Mouse (Mus musculus) heart, postnatal 14 days (tissue): ENCODE measurements around the gene Inhbb. TPM values are rescaled to one million over a fixed set of nuclear protein-coding genes. Genes with fewer than 3 reads are reported as not detected.

ENCODE experiments used
- DNase-seq, 2 experiments: peaks; one replicate each; pipeline ENCODE4 v3.0.0; 2021 to 2022
- intact Hi-C: fragments of 180-260 bp; cut with DNase I; formaldehyde crosslinking; loops from one replicate; pipeline ENCODE4 v1.15.1; 2025
- total RNA-seq, 2 experiments: library from RNA; stranded (reverse); gene quantifications; 2 replicates each; pipeline ENCODE4 v1.2.3; 2021

The Inhbb gene
- total RNA-seq, 2 experiments from 2014 or later, result 1.0 to 1.6 TPM

DNA sequence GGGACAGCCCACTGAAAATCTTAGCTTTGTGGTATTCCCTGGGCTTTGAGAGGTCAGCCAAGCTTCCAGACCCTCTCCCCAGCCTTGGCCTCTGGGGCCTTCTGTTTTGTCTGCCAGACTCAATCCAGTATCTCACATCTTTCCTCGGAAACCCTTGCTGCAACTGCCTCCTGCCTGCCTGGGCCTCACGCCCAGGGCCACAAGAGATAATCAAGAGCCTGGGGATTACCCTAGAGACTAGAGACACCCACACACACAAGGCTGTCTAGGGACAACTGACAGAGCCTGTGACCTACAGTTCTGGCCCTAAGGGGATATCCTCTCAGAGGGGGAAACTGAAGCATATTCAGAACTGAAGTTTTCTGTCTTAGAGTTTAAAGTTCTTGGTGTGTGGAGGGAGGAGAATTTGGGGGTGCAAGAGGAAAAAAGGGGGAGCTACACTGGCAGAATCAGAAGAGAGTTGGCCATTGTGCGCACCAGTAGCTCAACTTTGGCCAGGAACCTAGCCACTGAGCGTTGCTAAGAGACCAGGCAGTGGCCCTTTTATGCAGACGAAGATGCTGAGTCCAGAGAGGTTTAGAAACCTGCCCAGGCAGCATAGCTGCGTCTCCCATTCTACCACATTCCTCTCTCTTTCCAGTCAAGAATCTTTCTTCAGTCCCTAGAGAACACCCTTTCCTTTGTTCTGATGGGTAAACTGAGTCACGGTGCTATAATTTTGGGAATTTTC, 32.1 kb downstream of the Inhbb start:
- peak; percentile 23 to 25 for DNase-seq
- intact Hi-C loops, result no loop called here

DNA sequence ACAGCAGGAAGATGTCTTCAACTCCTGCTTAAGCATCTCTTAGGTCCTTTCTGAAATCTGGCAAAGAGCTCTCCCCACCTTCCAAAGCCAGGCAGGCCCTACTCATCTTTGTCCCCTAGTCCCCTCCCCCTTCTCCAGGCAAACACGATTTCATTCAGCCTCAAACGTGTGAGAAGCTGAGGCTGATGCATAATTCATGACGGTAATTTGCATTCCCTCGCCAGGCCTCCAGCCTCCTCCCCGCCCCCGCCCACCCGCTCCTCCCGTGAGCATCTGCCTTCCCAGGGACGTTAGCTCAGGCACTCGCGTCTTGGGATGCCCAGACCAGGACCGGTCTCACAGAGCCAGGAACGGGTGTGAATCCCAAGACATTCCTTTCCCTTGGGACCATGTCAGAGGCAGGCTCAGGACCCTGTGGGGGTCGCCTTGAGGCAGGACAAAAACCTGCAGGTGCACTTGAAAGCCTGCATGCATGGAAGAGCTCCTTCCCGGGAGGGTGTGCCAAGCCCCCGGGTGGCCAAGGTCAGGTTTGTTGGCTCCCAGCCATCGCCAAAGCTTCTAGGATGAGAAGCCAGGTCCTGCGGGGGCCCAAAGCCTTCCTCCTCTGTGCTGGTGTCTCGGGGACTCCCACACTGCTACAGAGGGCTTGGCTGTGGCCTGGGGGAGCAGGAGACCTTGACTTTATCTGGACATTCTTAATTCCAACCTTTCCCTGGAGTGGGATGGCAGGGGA, 33.2 kb downstream of the Inhbb start:
- no peak for DNase-seq
- intact Hi-C loops, result no loop called here

DNA sequence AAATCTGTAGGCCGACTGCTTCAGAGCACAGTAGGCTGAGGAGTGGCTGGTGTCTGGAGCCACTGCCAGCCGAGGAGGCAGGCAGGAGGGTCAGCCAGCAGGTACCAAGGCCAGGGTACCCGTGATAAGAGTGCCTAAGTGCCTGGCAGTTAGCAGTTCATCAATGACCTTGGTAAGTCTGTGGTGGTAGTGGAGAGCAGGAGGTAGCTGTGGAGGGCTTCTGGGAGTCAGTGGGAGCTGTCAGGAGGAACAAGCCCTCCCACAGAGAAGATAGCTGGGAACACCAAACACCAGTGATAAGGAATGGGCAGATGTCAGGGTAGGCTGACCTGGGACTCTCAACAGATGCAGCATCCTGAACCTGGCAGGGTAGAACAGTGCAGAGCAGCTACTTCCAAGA, 35.7 kb downstream of the Inhbb start:
- no peak for DNase-seq
- intact Hi-C loops, result no loop called here

DNA sequence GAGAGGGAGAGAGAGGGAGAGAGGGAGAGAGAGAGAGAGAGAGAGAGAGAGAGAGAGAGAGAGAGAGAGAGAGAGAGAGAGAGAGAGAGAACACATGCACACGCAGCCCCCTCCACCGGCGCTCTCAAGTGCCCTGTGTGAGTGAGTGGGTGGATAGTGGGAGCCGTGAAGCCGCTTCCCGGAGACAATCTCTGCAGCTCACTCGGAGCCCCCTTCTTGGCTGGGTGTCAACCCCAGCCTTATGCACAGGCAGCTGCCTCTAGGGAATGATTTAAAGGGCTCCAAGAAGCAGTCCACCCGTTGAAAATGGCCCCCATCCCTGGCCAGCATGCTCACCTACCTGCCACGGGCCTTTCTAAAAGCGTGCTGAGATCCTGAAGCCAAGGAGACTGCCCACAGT, 38.1 kb downstream of the Inhbb start:
- intact Hi-C loops, result no loop called here

DNA sequence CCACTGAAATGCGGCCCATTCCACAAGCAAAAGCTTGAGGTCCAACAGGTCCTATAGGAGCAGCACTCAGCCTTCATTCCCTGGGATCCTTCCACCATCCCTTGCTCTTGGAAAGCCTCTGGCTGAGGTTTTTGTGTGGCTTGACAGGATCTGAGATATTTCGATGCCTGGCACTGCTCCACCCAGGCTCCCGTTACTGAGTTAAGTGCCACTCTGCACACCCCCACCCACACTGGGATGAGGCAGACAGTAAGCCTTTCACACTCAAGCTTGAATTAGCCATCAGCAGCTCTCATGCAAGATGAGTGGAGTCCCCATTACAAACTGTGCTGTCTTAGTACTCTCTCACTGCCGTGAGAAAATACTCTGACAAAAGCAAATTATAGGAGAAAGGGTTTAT, 41.4 kb downstream of the Inhbb start:
- intact Hi-C loops, result no loop called here
- no peak for DNase-seq

More for the DNA sequence above, 38.1 kb downstream of the Inhbb start:
- no peak for DNase-seq

DNA sequence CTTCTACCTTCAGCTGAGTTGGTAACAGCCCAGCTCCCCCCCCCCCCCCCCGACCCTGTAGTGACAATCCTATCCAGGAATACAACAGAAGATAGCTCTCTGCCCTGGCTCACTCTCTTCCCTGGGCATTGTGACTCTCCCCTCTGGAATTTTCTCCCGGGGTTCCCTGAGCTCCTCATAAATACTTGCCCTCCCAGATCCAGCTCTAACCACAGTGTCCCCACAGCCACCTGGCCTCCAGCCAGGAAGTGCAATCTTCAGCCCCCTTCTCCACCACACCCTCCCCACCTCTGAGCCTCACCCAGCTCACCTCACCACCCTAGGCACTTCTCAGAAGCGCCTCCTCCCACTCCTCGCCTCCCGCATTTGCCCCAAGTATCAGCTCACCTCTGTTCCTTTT, 46.7 kb downstream of the Inhbb start:
- intact Hi-C loops, result no loop called here
- DNase-seq, result no peak

DNA sequence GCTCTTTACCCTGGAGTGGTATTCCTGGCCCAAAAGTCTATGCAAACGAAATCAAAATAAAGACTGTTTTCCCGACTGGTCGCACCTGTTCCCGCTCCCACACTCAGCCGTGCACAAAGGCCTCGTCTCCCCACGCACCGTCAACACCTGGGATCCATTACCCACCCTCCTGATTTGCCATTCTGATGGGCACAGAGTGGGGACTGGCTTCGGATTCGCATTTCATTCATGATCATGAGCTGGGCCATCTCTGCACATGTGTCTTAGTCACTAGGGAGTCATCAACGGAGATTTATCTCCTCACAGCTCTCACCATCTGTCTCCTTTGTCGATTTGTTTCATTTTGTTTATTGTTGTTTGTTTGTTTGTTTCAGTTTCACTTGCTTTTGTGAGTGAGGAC, 54.5 kb downstream of the Inhbb start:
- intact Hi-C loops, result no loop called here
- no peak for DNase-seq

DNA sequence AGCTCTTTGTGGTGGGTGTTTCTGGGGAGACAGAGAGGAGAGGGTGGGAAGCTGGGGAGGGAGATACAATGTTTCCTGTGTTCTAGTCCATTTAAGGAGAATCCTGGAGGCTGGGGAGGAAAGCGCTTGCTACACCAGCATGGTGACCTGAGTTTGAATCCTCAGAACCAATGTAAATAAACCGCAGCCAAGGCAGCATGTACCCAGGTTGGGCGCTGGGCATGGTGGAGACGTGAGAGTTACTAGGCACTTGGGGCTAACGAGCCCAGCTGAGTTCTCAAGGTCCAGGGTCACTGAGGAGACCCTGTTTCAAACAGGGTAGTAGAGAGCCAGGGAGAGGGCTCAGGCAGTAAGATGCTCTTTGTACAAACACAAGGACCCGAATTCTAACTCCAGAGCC, 55.7 kb downstream of the Inhbb start:
- no peak for DNase-seq
- intact Hi-C loops, result no loop called here

Other genes with a start within 250 kb of the Inhbb start
- 10 to 100 TPM; 36.7 to 39.6 TPM for gene Ralb, start 82.5 kb upstream of the Inhbb start, total RNA-seq
- gene Tmem185b, start 103.9 kb upstream of the Inhbb start, total RNA-seq, result 10 to 100 TPM; 12.1 to 12.3 TPM
- gene Epb41l5, start 226.8 kb upstream of the Inhbb start, total RNA-seq, result 1 to 10 TPM; 2.7 to 5.6 TPM